Mouse (Mus musculus) liver, adult 2 months (tissue): Measurements from ENCODE around the gene Dnah8.

Source experiments
- CTCF ChIP-seq: fragments of 200-500 bp; IDR thresholded peaks from 2 replicates; pipeline ENCODE4 v1.5.1; 2011; ENCODE audit warnings: low read depth, low read length, control low read depth
- POLR2A ChIP-seq: fragments of 200-500 bp; IDR thresholded peaks from 2 replicates; pipeline ENCODE4 v1.6.1; 2011; ENCODE audit warnings: low read length, control low read depth; ENCODE audit not compliant: insufficient read depth; ENCODE audit errors: extremely low read depth

- TF ChIP-seq CTCF: no peak
- no peak for TF ChIP-seq POLR2A
Measured at GRCm38 (mm10) chr17:30663170-30663569, 39.0 kb downstream of the Dnah8 start.
